Mouse (Mus musculus) myocyte (in vitro differentiated cells): Measurements from ENCODE around the gene Lsm14b. TPM values are rescaled to one million over a fixed set of nuclear protein-coding genes. Genes with fewer than 3 reads are reported as not detected.

ENCODE experiments used
- H3K27me3 ChIP-seq: one replicate; pipeline ENCODE4 v1.6.1; 2011; ENCODE audit not compliant: control insufficient read depth, insufficient read depth, insufficient read length
- H3K36me3 ChIP-seq: one replicate; pipeline ENCODE4 v1.6.1; 2011; ENCODE audit not compliant: control insufficient read depth, insufficient read depth
- H3K4me2 ChIP-seq: one replicate; pipeline ENCODE4 v1.6.1; 2011; ENCODE audit warnings: low read depth, control low read depth
- H3K4me3 ChIP-seq: one replicate; pipeline ENCODE4 v1.5.1; 2011; ENCODE audit warnings: mild to moderate bottlenecking, control low read depth, moderate library complexity
- H3K79me2 ChIP-seq: one replicate; pipeline ENCODE4 v1.6.1; 2011; ENCODE audit not compliant: control insufficient read depth, insufficient read depth
- H3ac ChIP-seq: one replicate; pipeline ENCODE4 v1.6.1; 2011; ENCODE audit not compliant: control insufficient read depth, insufficient read length
- CEBPB ChIP-seq: IDR thresholded peaks from 2 replicates; pipeline ENCODE4 v1.6.1; 2011; ENCODE audit warnings: mild to moderate bottlenecking, moderate library complexity; ENCODE audit not compliant: poor library complexity, insufficient read depth, severe bottlenecking
- E2F4 ChIP-seq: IDR thresholded peaks from one replicate; pipeline ENCODE4 v1.6.1; 2011; ENCODE audit warnings: mild to moderate bottlenecking, control low read depth, moderate library complexity; ENCODE audit not compliant: insufficient read depth
- MAX ChIP-seq: IDR thresholded peaks from one replicate; pipeline ENCODE4 v1.6.1; 2011; ENCODE audit warnings: low read depth, mild to moderate bottlenecking, control low read depth
- MYOD1 ChIP-seq, 3 experiments: IDR thresholded peaks; one replicate each; pipeline ENCODE4 v1.6.1; 2011; ENCODE audit warnings: control low read depth in 2 of 3, low read depth in 2 of 3, mild to moderate bottlenecking in 2 of 3, moderate library complexity in 1 of 3; ENCODE audit not compliant: insufficient read length in 2 of 3, control insufficient read depth in 1 of 3
- MYOG ChIP-seq, 3 experiments: IDR thresholded peaks; one replicate each; pipeline ENCODE4 v1.6.1; 2011; ENCODE audit warnings: control low read depth in 2 of 3, low read depth in 2 of 3, mild to moderate bottlenecking in 2 of 3; ENCODE audit not compliant: insufficient read length in 2 of 3, control insufficient read depth in 1 of 3, insufficient read depth in 1 of 3
- POLR2A ChIP-seq: IDR thresholded peaks from one replicate; pipeline ENCODE4 v1.6.1; 2011; ENCODE audit warnings: low read depth, mild to moderate bottlenecking, control low read depth, moderate library complexity; ENCODE audit not compliant: insufficient read length
- POLR2AphosphoS2 ChIP-seq: IDR thresholded peaks from one replicate; pipeline ENCODE4 v1.6.1; 2011; ENCODE audit warnings: low read depth, control low read depth; ENCODE audit not compliant: insufficient read length
- REST ChIP-seq: IDR thresholded peaks from one replicate; pipeline ENCODE4 v1.6.1; 2011; ENCODE audit warnings: mild to moderate bottlenecking, control low read depth, moderate library complexity; ENCODE audit not compliant: insufficient read depth, insufficient read length
- SRF ChIP-seq: IDR thresholded peaks from one replicate; pipeline ENCODE4 v1.6.1; 2011; ENCODE audit warnings: low read depth; ENCODE audit not compliant: control insufficient read depth, insufficient read length
- TCF12 ChIP-seq: IDR thresholded peaks from one replicate; pipeline ENCODE4 v1.6.1; 2011; ENCODE audit warnings: mild to moderate bottlenecking, control low read depth; ENCODE audit not compliant: poor library complexity, insufficient read depth, severe bottlenecking
- TCF3 ChIP-seq: IDR thresholded peaks from one replicate; pipeline ENCODE4 v1.6.1; 2011; ENCODE audit warnings: low read depth, control low read depth; ENCODE audit not compliant: insufficient read length
- USF1 ChIP-seq: IDR thresholded peaks from one replicate; pipeline ENCODE4 v1.6.1; 2011; ENCODE audit warnings: low read depth, mild to moderate bottlenecking, control low read depth, moderate library complexity
- polyA plus RNA-seq: library from polyadenylated mRNA; unstranded; fragments of >200 nt; fragmentation: generic; extraction: Trizol; gene quantifications from one replicate; pipeline ENCODE4 v1.2.1, GENCODE M21; 2012; ENCODE audit warnings: missing spikeins

Lsm14b gene
- polyA plus RNA-seq, 1 experiment: 48.8 TPM

DNA sequence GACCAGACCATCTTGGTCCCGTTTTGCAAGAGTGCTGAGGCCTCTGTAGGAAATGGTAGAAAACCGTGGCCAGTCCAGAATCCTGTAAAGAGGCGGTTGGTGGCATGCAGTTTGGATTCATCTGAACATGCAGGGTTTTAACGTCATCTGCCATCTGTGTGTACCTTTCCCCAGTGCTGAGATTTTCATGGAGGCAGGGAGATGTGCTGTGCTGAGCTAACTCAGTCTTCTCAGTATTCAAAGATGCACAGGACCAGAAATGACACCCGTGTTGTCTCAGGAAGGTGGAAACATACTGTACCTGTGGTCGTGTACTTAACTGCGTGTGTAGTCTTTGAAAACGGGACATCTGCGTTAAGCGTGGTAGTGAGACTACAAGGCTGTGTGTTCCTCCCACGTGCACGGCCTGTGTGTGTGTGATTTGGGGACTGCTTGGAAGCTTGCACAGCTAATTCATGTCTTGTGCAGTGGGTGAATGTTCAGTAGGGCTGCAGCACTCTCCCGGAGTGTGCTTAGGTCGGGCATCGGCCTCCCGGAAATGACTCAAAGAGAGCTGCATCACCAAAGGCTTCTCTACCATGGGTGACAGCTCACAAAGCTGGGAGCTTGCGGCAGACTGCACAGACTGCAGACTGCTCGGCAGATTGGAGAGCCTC is 23.3 kb downstream of the Lsm14b start:
- H3ac ChIP-seq: no peak overlapping the region

GRCm38 (mm10) chr2:180050986-180051385 is 26.2 kb downstream of the Lsm14b start:
- Histone ChIP-seq H3K4me3 (no peak overlapping the region), H3K4me2 (no peak overlapping the region), H3ac (no peak overlapping the region), H3K27me3 (no peaks in the 10 kb centered on the region), H3K36me3 (no peaks in the 10 kb centered on the region), H3K79me2 (peaks cover 5% of the 10 kb centered on the region)
- TF ChIP-seq SRF: no peak
- no peak for TF ChIP-seq E2F4
- TF ChIP-seq USF1: no peak
- no peak for TF ChIP-seq TCF12
- TF ChIP-seq POLR2AphosphoS2: no peak
- TF ChIP-seq CEBPB: no peak
- no peak for TF ChIP-seq POLR2A
- TF ChIP-seq MAX: no peak
- no peak for TF ChIP-seq MYOD1 (IDR thresholded peaks at IDR 0.05; ENCODE audit: control insufficient read depth in 1 of 3, insufficient read length in 2 of 3, low read depth in 2 of 3)
- TF ChIP-seq MYOG (IDR thresholded peaks at IDR 0.05; ENCODE audit: control insufficient read depth in 1 of 3, insufficient read depth in 1 of 3, insufficient read length in 2 of 3, low read depth in 2 of 3): no peak
- no peak for TF ChIP-seq REST
- no peak for TF ChIP-seq TCF3

More for the DNA sequence above, 23.3 kb downstream of the Lsm14b start:
- Histone ChIP-seq H3K4me2 (no peak overlapping the region), H3K79me2 (peaks cover 18% of the 10 kb centered on the region), H3K4me3 (no peak overlapping the region), H3K27me3 (no peaks in the 10 kb centered on the region), H3K36me3 (no peaks in the 10 kb centered on the region)
- TF ChIP-seq SRF (no peak), MAX (no peak), REST (no peak), E2F4 (no peak), TCF3 (no peak), CEBPB (no peak), TCF12 (no peak), MYOD1 (IDR thresholded peaks at IDR 0.05; ENCODE audit: control insufficient read depth in 1 of 3, insufficient read length in 2 of 3, low read depth in 2 of 3) (no peak), MYOG (IDR thresholded peaks at IDR 0.05; ENCODE audit: control insufficient read depth in 1 of 3, insufficient read depth in 1 of 3, insufficient read length in 2 of 3, low read depth in 2 of 3) (no peak), USF1 (no peak), POLR2AphosphoS2 (no peak), POLR2A (no peak)

- H3K4me3 ChIP-seq: no peak overlapping the region
- no peaks in the 10 kb centered on the region for H3K27me3 ChIP-seq
- H3K4me2 ChIP-seq: no peak overlapping the region
- H3ac ChIP-seq: no peak overlapping the region
- peaks cover 5% of the 10 kb centered on the region for H3K79me2 ChIP-seq
- H3K36me3 ChIP-seq: no peaks in the 10 kb centered on the region
- TF ChIP-seq REST (no peak), TCF3 (no peak), POLR2A (no peak), MYOD1 (IDR thresholded peaks at IDR 0.05; ENCODE audit: control insufficient read depth in 1 of 3, insufficient read length in 2 of 3, low read depth in 2 of 3) (no peak), SRF (no peak), MAX (no peak), TCF12 (no peak), CEBPB (no peak), MYOG (IDR thresholded peaks at IDR 0.05; ENCODE audit: control insufficient read depth in 1 of 3, insufficient read depth in 1 of 3, insufficient read length in 2 of 3, low read depth in 2 of 3) (no peak), E2F4 (no peak), USF1 (no peak), POLR2AphosphoS2 (no peak)
Measured at GRCm38 (mm10) chr2:180051986-180052733, 27.4 kb downstream of the Lsm14b start.

- peaks cover 2% of the 10 kb centered on the region for H3K79me2 ChIP-seq
- no peak overlapping the region for H3ac ChIP-seq
- no peak overlapping the region for H3K4me3 ChIP-seq
- no peak overlapping the region for H3K4me2 ChIP-seq
- H3K27me3 ChIP-seq: no peaks in the 10 kb centered on the region
- no peaks in the 10 kb centered on the region for H3K36me3 ChIP-seq
- TF ChIP-seq E2F4 (no peak), TCF12 (no peak), MYOG (IDR thresholded peaks at IDR 0.05; ENCODE audit: control insufficient read depth in 1 of 3, insufficient read depth in 1 of 3, insufficient read length in 2 of 3, low read depth in 2 of 3) (no peak), USF1 (no peak), MYOD1 (IDR thresholded peaks at IDR 0.05; ENCODE audit: control insufficient read depth in 1 of 3, insufficient read length in 2 of 3, low read depth in 2 of 3) (no peak), CEBPB (no peak), REST (no peak), POLR2A (no peak), MAX (no peak), SRF (no peak)
Measured at GRCm38 (mm10) chr2:180053001-180053400, 28.2 kb downstream of the Lsm14b start.
